Mouse (Mus musculus) CH12.LX (cell line): ENCODE results near the gene Snap25. TPM values are rescaled to one million over a fixed set of nuclear protein-coding genes. Genes with fewer than 3 reads are reported as not detected.

Experiments used
- DNase-seq: peaks from one replicate; pipeline ENCODE4 v3.0.0-alpha.2; 2013; ENCODE audit errors: extremely low read depth
- H3K27ac ChIP-seq: 2 replicates; pipeline ENCODE4 v1.5.1; 2012; ENCODE audit warnings: low read depth, mild to moderate bottlenecking, control low read depth, moderate library complexity; ENCODE audit not compliant: insufficient read depth
- H3K27me3 ChIP-seq: replicated peaks from 2 replicates; pipeline ENCODE3; 2012; ENCODE audit warnings: inconsistent platforms
- H3K36me3 ChIP-seq, 2 experiments: replicated peaks in 1 of 2; 2 replicates each; pipeline versions ENCODE3 to v1.6.1; 2012; ENCODE audit warnings: inconsistent platforms in 1 of 2, low read length in 1 of 2, mild to moderate bottlenecking in 1 of 2, mixed read lengths in 1 of 2, moderate library complexity in 1 of 2; ENCODE audit not compliant: control insufficient read depth in 1 of 2, insufficient read depth in 1 of 2
- H3K4me1 ChIP-seq, 2 experiments: 2 replicates each; pipeline ENCODE4 v1.6.1; 2012; ENCODE audit warnings: inconsistent platforms in 1 of 2, moderate library complexity in 1 of 2; ENCODE audit not compliant: insufficient read depth in 2 of 2, control insufficient read depth in 1 of 2
- H3K4me2 ChIP-seq: 2 replicates; pipeline ENCODE4 v1.6.1; 2012; ENCODE audit warnings: low read depth, mild to moderate bottlenecking, control low read depth; ENCODE audit not compliant: poor library complexity, insufficient read depth, severe bottlenecking
- H3K4me3 ChIP-seq, 3 experiments: fragments of 150-350 bp in 1 of 3; sonication (generic) in 1 of 3; replicated peaks in 1 of 3; 2 replicates each; pipeline versions ENCODE3 to v1.5.1; 2011 to 2012; ENCODE audit warnings: low read depth in 2 of 3, low read length in 2 of 3, mild to moderate bottlenecking in 2 of 3, moderate library complexity in 2 of 3, control low read depth in 1 of 3, improper control_type of control experiment in 1 of 3, inconsistent platforms in 1 of 3, mixed read lengths in 1 of 3; ENCODE audit not compliant: poor library complexity in 1 of 3
- H3K79me2 ChIP-seq: replicated peaks from 2 replicates; pipeline ENCODE4 v1.6.1; 2012; ENCODE audit warnings: mild to moderate bottlenecking, moderate library complexity; ENCODE audit not compliant: control insufficient read depth, poor library complexity, insufficient read depth, severe bottlenecking; ENCODE audit errors: extremely low read depth
- H3K9ac ChIP-seq: 2 replicates; pipeline ENCODE4 v1.6.1; 2012; ENCODE audit warnings: low read depth, mild to moderate bottlenecking, control low read depth, moderate library complexity; ENCODE audit not compliant: insufficient read depth
- H3K9me3 ChIP-seq: replicated peaks from 2 replicates; pipeline ENCODE3; 2012; ENCODE audit warnings: low read length, inconsistent platforms, mixed read lengths
- BHLHE40 ChIP-seq: IDR thresholded peaks from 2 replicates; pipeline ENCODE4 v1.6.1; 2011; ENCODE audit warnings: mild to moderate bottlenecking, low read depth, low read length, improper control_type of control experiment
- CTCF ChIP-seq, 2 experiments: IDR thresholded peaks in 1 of 2; conservative IDR thresholded peaks in 1 of 2; 2 replicates each; pipeline ENCODE4 v1.5.1; 2011 to 2012; ENCODE audit warnings: low read depth in 2 of 2, low read length in 2 of 2, improper control_type of control experiment in 1 of 2, inconsistent platforms in 1 of 2, mild to moderate bottlenecking in 1 of 2, moderate library complexity in 1 of 2
- E2F4 ChIP-seq: IDR thresholded peaks from 2 replicates; pipeline ENCODE4 v1.6.1; 2011; ENCODE audit warnings: low read depth, low read length, improper control_type of control experiment; ENCODE audit not compliant: insufficient replicate concordance
- EP300 ChIP-seq: IDR thresholded peaks from 2 replicates; pipeline ENCODE4 v1.6.1; 2011; ENCODE audit warnings: low read length, improper control_type of control experiment
- KAT2A ChIP-seq: IDR thresholded peaks from 2 replicates; pipeline ENCODE4 v1.6.1; 2012; ENCODE audit warnings: low read length, improper control_type of control experiment, inconsistent platforms; ENCODE audit not compliant: insufficient replicate concordance
- MAX ChIP-seq: IDR thresholded peaks from 2 replicates; pipeline ENCODE4 v1.6.1; 2011; ENCODE audit warnings: low read length, improper control_type of control experiment
- NRF1 ChIP-seq: IDR thresholded peaks from 2 replicates; pipeline ENCODE4 v1.6.1; 2014; ENCODE audit warnings: low read depth, mild to moderate bottlenecking, inconsistent platforms, low read length, improper control_type of control experiment, moderate library complexity
- POLR2A ChIP-seq: IDR thresholded peaks from 2 replicates; pipeline ENCODE4 v1.6.1; 2011; ENCODE audit warnings: low read depth, mild to moderate bottlenecking, improper control_type of control experiment, low read length
- RAD21 ChIP-seq: IDR thresholded peaks from 2 replicates; pipeline ENCODE4 v1.6.1; 2011; ENCODE audit warnings: low read depth, mild to moderate bottlenecking, low read length, improper control_type of control experiment, moderate library complexity
- RCOR1 ChIP-seq: conservative IDR thresholded peaks from 2 replicates; pipeline ENCODE4 v1.6.1; 2012; ENCODE audit warnings: low read depth, mild to moderate bottlenecking, inconsistent platforms, low read length, improper control_type of control experiment
- SMC3 ChIP-seq: IDR thresholded peaks from 2 replicates; pipeline ENCODE4 v1.6.1; 2011; ENCODE audit warnings: low read depth, low read length, improper control_type of control experiment
- TBP ChIP-seq: conservative IDR thresholded peaks from 2 replicates; pipeline ENCODE4 v1.6.1; 2011; ENCODE audit warnings: low read depth, low read length, improper control_type of control experiment
- TCF12 ChIP-seq: IDR thresholded peaks from 2 replicates; pipeline ENCODE4 v1.6.1; 2014; ENCODE audit warnings: low read depth, mild to moderate bottlenecking, inconsistent platforms, low read length, improper control_type of control experiment
- UBTF ChIP-seq: IDR thresholded peaks from 2 replicates; pipeline ENCODE4 v1.6.1; 2012; ENCODE audit warnings: low read depth, mild to moderate bottlenecking, inconsistent platforms, low read length, improper control_type of control experiment, moderate library complexity
- USF2 ChIP-seq: conservative IDR thresholded peaks from 2 replicates; pipeline ENCODE4 v1.6.1; 2011; ENCODE audit warnings: low read depth, low read length, improper control_type of control experiment
- ZKSCAN1 ChIP-seq: IDR thresholded peaks from 2 replicates; pipeline ENCODE4 v1.6.1; 2012; ENCODE audit warnings: low read depth, inconsistent platforms, low read length, improper control_type of control experiment, borderline replicate concordance
- ZMIZ1 ChIP-seq: IDR thresholded peaks from 2 replicates; pipeline ENCODE4 v1.6.1; 2012; ENCODE audit warnings: low read depth, mild to moderate bottlenecking, inconsistent platforms, low read length, improper control_type of control experiment
- dilution Hi-C: fragments of 300-500 bp; cut with MboI; formaldehyde crosslinking; loops from 2 replicates; pipeline ENCODE4 v1.14.3; 2020; ENCODE audit warnings: low sequenced_read_pairs; ENCODE audit not compliant: extremely low pct_unique_long_range_greater_than_20kb, extremely low pct_ligation_motif_present
- in situ Hi-C: fragments of 300-500 bp; cut with MboI; formaldehyde crosslinking; loops from 3 replicates; pipeline ENCODE4 v1.14.3; 2019; ENCODE audit warnings: low sequenced_read_pairs, low pct_ligation_motif_present, low pct_unique_long_range_greater_than_20kb, mixed read lengths
- polyA plus RNA-seq: library from polyadenylated mRNA; unstranded; fragments of >175 nt; gene quantifications from 2 replicates; pipeline ENCODE4 v1.2.1, GENCODE M21; 2012; ENCODE audit warnings: low read depth; ENCODE audit not compliant: insufficient read length
- total RNA-seq, 2 experiments: library from RNA; depleted of rRNA; stranded (reverse); fragments of 300-350 nt in 1 of 2; fragments of >200 nt in 1 of 2; gene quantifications; 2 replicates each; pipeline ENCODE4 v1.2.3; 2012 to 2014

The Snap25 gene
- total and polyA plus RNA-seq, 3 experiments, result 0.11 TPM; not detected in 2

DNA sequence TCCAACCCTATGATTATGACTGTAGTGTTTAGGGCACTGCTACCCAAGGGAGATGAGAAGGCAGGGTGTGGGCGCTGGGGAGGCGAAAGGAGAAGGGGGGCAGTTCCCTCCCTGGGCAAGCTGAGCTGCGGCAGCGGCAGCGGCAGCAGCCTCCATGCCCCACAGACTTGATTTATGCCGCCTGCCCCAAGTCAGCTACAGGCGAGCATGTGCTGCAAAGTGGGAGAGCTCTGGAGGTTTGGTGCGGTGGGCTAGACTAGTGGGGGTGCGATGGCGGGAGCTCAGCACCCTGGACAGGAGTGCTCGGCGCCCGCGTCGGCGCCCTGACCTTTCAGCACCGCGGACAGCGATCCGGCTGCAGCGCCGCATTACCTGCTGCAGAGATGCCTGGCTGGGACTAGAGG, 757 bp downstream of the Snap25 start:
- dilution Hi-C loops (no loop called here), in situ Hi-C loops (loop anchor here (10.0 kb wide), 1 partner anchor 69 kb away; no protein-coding TSS in a partner anchor)
- no peaks in the 10 kb centered on the region for H3K79me2 ChIP-seq
- no peak overlapping the region for H3K4me2 ChIP-seq
- H3K4me3 ChIP-seq, result no peak overlapping the region
- no peak for DNase-seq
- H3K9ac ChIP-seq, result no peak overlapping the region
- H3K27ac ChIP-seq, result no peak overlapping the region
- H3K9me3 ChIP-seq, result peaks cover 14% of the 10 kb centered on the region
- H3K36me3 ChIP-seq, result no peaks in the 10 kb centered on the region
- no peak for TF ChIP-seq E2F4
- TF ChIP-seq UBTF, result no peak
- TF ChIP-seq USF2, result no peak
- TF ChIP-seq SMC3, result no peak
- TF ChIP-seq ZMIZ1, result no peak
- no peak for TF ChIP-seq NRF1
- no peak for TF ChIP-seq ZKSCAN1
- no peak for TF ChIP-seq BHLHE40
- no peak for TF ChIP-seq KAT2A
- TF ChIP-seq TBP, result no peak
- TF ChIP-seq, all 38 proteins: peak for 0
- Histone ChIP-seq H3K27me3 (no peaks in the 10 kb centered on the region), H3K4me1 (peaks cover 0 to 8% of the 10 kb centered on the region in 2 experiments; a peak in 1 of 4 replicates)

DNA sequence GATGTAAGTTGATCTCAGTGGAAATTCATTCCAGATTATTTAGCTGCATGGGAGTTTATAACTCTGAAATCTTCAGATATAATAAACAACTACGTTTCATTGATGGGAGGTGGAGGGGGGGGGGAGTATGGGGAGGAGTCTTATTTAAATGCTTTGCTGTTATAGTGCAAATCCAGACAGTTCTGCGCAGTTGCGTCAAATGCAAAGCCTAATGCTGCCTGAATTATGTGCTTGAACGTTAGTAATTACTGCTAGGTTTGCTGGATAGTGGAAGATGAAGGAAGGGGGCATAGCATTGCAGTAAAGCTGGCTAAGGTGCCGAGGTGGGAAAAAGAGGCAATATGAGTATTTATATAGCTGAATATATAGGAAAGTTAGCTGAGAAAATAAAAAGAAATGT, 2.3 kb downstream of the Snap25 start:
- Histone ChIP-seq H3K27me3 (no peaks in the 10 kb centered on the region), H3K36me3 (no peaks in the 10 kb centered on the region), H3K4me2 (no peak overlapping the region), H3K4me1 (no peaks in the 10 kb centered on the region; a peak in 1 of 4 replicates), H3K27ac (no peak overlapping the region), H3K9me3 (peaks cover 14% of the 10 kb centered on the region), H3K4me3 (no peak overlapping the region), H3K9ac (no peak overlapping the region), H3K79me2 (no peaks in the 10 kb centered on the region)
- dilution Hi-C loops (no loop called here), in situ Hi-C loops (loop anchor here (10.0 kb wide), 1 partner anchor 71 kb away; no protein-coding TSS in a partner anchor)
- DNase-seq, result no peak
- TF ChIP-seq TCF12, result no peak
- TF ChIP-seq MAX, result no peak
- TF ChIP-seq RAD21, result no peak
- no peak for TF ChIP-seq CTCF (conservative IDR thresholded peaks at IDR 0.05 in 1 of 2, IDR thresholded peaks at IDR 0.05 in 1 of 2; ENCODE audit: low read depth in 2 of 2, low read length in 2 of 2)
- no peak for TF ChIP-seq RCOR1

DNA sequence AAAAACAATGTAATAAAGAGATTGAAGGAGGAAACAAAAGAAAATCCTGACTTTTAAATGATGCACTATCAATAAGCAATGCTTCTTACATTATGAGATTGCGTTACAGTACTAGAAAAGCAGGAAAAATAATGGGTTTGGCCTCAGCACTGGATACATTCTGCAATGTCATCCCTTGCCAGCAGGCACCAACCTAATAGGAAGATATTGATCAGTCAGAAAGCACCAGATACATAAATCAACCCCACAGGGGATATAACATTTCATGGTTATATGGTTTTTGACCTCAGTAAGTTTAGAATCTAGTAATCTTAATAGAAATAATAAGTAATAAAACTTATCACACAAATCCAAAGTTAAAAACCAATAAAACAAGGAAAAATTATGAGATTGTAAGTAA, 3.1 kb downstream of the Snap25 start:
- in situ Hi-C loops (loop anchor here (10.0 kb wide), 1 partner anchor 72 kb away; no protein-coding TSS in a partner anchor), dilution Hi-C loops (no loop called here)
- H3K9me3 ChIP-seq, result peaks cover 14% of the 10 kb centered on the region

More for the DNA sequence above, 3.1 kb downstream of the Snap25 start:
- Histone ChIP-seq H3K4me3 (no peak overlapping the region), H3K79me2 (no peaks in the 10 kb centered on the region), H3K27ac (no peak overlapping the region), H3K9ac (no peak overlapping the region), H3K36me3 (no peaks in the 10 kb centered on the region), H3K4me2 (no peak overlapping the region), H3K27me3 (no peaks in the 10 kb centered on the region), H3K4me1 (no peaks in the 10 kb centered on the region)
- DNase-seq, result no peak
- TF ChIP-seq RCOR1, result no peak
- no peak for TF ChIP-seq EP300
- no peak for TF ChIP-seq BHLHE40
- TF ChIP-seq POLR2A, result no peak
